Mouse (Mus musculus): Measurements from ENCODE around the gene Yrdc.

Gene Yrdc

DNA sequence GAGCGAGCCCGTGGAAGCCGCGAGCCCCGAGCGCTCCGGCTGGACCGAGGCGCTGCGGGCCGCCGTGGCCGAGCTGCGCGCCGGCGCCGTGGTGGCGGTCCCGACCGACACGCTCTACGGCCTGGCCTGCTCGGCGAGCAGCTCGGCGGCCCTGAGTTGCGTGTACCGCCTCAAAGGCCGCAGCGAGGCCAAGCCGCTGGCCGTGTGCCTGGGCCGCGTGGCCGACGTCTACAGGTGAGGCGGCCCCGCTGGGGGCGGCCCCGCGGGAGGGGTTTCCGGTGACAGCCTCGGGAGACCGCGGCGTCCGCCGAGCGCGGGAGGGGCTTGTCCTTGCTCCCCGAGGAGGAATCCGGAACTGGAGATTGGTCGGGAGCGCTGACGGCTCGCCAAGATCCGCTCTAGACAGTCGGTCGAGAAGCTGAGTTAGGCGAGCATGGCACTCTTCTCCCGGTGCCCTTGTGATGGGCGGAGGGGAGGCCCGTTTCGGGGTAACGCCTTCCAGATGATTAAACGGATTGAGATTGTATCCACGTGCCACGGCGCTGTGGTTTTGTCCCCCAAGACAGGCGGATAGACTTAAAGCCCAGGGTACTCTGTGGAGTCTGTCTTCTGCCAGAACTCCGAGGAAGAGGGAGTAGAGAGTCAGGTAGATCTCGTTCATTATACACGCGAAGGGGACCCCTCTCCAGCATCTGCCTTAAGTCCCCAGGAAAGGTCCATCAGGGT is 617 bp downstream of the Yrdc start, which contains the start of gene 1110065P20Rik:
1110065P20Rik (minus strand) TSS at position 264 of the 726 bp plus-strand sequence.
- DNase-seq: peak; percentile 81

DNA sequence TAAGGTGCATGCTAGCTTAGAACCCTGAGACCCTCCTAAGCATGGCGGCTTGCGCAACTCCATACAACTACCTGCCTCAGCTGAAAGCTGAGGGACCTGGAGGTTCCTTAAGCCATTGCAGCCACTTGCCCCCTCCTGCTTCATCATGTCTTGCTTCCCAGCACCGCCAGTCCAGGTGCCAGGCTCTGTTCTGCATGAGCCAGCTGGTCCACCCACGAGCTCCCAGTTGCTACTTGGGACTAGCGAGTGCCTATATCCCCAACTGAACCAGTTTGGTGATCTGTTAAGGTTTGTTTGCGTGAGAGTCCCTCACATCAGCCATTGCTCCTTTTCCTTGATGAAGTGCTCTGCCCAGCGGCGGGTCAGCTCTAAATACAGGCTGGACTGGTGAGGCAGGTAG is 5.8 kb downstream of the Yrdc start:
- DNase-seq: no peak

- no peak for DNase-seq
These were observed 7.9 kb downstream of the Yrdc start for GRCm38 (mm10) chr4:124858370-124858769.

DNA sequence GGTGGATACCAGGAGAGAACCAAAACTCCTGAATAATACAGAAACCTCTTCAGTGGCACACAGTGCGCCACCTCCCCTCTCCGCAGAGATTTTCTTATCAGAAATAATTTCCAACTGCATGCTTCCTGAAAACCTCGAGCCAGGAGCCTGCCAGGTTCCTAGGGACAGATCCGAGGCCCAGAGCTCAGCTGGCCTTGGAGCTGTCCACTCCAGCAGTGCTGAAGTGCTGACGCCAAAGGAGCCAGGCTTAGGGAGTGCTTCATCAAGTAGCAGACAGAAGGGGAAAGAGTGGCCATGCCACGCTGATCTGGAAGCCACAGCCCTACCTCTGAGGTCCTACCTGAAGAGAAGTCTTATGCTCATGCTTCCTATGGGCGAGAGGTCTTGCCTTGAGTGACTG is 10.0 kb downstream of the Yrdc start:
- peak; percentile 68 for DNase-seq

GRCm38 (mm10) chr4:124861283-124862188 is 11.1 kb downstream of the Yrdc start, which contains the start of gene Maneal:
Gene Maneal (minus strand): TSS chr4:124862171.
- DNase-seq: no peak

DNA sequence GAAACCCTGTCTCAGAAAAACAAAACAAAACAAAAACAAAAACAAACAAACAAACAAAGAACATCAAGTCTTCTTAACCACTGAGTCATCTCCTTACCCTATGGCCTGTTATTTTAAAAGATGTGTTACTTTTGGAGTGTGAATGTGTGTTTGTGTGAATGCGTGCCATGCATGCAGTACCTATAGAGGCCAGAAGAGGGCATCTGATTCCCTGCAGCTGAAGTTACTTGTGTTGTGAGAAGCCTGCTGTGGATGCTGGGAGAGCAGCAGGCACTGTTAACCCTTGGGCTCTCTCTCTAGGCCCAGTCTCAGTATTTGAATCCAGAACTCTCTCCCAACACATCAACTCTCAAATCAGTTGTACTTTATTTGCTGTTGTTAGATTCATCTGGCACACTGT is 22.2 kb downstream of the Yrdc start:
- no peak for DNase-seq

GRCm38 (mm10) chr4:124880599-124880998 is 30.1 kb downstream of the Yrdc start, which contains the start of gene Epha10:
Gene Epha10 (plus strand): TSS chr4:124880899.
- no peak for DNase-seq

- peak; percentile 12 for DNase-seq
These were observed 30.9 kb downstream of the Yrdc start for GRCm38 (mm10) chr4:124881341-124881908.

DNA sequence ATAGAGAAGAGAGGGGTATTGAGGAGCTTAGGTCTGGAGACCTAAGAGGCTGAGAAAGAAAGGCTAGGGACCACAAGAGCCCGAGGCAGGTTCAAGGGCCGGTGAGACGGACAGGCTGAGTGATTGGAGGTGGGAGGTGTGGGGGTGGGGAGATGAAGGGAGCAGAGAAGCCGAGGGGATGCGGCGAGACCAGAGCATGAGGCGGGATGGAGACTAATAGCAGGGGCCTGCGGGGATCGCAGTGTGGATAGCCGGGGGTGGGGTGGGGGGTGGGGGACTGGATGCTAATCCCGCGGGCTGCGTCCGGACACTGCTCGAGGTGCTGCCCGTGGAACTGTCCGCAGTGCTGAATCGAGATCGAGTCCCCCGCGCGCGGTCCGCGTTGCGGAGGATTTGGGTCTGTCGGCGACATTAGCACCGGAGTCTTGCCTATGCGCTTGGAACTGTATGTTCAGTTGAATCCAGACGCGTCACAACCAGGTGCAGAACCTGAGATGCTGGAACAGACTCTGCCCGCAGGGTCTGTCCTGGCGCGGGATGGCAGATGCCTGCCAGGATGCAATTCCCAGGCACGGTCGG is 31.8 kb downstream of the Yrdc start:
- DNase-seq: peak; percentile 43

DNA sequence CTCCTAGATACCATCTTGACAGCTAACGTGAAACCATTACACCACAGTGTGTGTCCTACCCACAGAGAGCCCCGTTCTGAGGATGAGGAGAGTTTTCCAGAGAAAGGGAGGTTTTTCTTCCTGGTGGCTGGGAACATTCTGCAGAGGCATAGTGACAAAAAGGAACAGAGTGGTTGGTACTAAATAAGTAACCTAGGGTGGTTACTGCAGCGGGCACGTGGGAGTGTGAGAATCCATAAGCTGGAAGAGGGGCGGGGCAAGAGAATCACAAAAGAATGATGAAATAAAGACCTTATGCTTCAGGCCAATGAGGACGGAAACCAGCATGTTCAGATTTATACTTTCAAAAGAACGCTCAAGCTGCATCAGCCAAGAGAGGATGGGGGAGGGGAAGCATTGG is 38.2 kb downstream of the Yrdc start:
- no peak for DNase-seq

- no peak for DNase-seq
These were observed 39.5 kb downstream of the Yrdc start for GRCm38 (mm10) chr4:124889935-124890334.

GRCm38 (mm10) chr4:124890831-124891230 is 40.4 kb downstream of the Yrdc start:
- DNase-seq: no peak

DNA sequence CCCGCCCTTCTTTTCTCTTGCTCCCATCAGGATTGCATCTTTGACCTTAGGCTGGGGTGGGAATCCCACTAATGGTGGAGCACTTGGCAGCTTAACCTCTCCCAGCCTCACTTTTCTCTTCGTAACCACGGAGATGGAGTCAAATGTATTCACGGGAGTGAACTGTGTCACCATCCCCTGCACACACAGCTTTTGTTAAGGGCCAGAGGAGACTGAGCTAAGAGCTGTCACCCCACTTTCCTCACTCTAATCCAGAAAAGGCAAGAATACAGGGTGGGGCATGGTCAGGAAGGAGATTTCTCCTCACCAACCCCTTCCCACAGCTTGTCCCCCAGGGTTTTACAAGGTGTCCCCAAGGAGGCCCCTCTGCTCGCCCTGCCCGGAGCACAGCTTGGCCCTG is 43.3 kb downstream of the Yrdc start:
- DNase-seq: no peak

- DNase-seq: no peak
These were observed 44.3 kb downstream of the Yrdc start for GRCm38 (mm10) chr4:124894508-124895428.

DNA sequence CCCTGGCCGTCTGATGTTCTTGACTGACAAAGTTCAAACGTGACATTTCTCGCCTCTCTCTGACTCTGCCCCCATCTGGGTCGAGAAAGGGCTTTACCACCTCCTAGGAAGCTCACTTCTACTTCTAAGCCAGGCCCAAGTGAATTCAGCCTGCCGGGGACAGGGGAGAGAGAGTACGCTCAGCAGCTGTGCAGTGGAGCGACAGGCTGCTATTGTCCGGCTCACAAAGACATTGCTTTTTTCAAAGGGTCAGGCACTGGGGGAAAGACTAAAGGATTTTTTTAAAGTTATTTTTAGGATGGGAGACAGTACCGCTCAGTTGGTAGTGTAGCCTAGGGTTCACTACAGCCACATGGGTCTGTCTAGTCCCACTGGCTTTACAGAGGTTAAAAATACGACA is 47.9 kb downstream of the Yrdc start:
- no peak for DNase-seq

DNA sequence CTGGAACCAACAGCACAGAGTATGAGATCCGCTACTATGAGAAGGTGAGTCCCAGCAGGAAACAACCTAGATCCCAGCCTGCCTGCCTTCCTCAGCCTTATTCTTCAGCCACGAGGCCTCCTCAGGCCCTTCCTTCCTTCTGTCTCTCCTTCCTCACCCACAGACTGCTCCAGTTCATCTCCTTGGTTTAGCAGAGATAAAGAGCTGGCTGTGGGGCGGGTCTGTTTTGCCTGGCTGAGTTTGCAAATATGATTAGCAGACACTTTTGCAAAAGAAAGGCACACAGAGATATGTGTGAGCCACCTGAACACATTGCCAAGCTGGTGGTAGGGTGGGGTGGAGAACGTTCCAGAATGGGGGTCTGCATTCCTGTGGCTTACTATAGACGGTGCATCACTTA is 49.4 kb downstream of the Yrdc start:
- DNase-seq: peak; percentile 26
